Mouse (Mus musculus) embryonic facial prominence, embryonic 11.5 days (tissue): ENCODE data around the gene Gm43552. TPM values are rescaled to one million over a fixed set of nuclear protein-coding genes. Genes with fewer than 3 reads are reported as not detected.

Source experiments
- polyA plus RNA-seq: library from polyadenylated mRNA; unstranded; fragments of >200 nt; fragmentation: Nextera tagmentation; extraction: Ambion mirVana; gene quantifications from 2 replicates; pipeline ENCODE4 v1.2.1, GENCODE M21; 2014

Gene Gm43552
- polyA plus RNA-seq, 1 experiment from 2014 or later, result not detected

Other genes with a start within 250 kb of the Gm43552 start
- gene Rfc1, start 157.2 kb downstream of the Gm43552 start, polyA plus RNA-seq, result 125 and 131 TPM in 2 replicates
- gene Klb, start 144.5 kb downstream of the Gm43552 start, polyA plus RNA-seq, result not detected in 2 replicates
- 1,036 and 1,093 TPM in 2 replicates for gene Rpl9, start 101.4 kb downstream of the Gm43552 start, polyA plus RNA-seq
- 70.4 and 70.6 TPM in 2 replicates for gene Lias, start 101.3 kb downstream of the Gm43552 start, polyA plus RNA-seq
- 104 and 112 TPM in 2 replicates for gene Ugdh, start 56.9 kb downstream of the Gm43552 start, polyA plus RNA-seq
- gene Smim14, start 44.4 kb upstream of the Gm43552 start, polyA plus RNA-seq, result 77.6 and 82.5 TPM in 2 replicates
- 164 and 170 TPM in 2 replicates for gene Ube2k, start 44.4 kb upstream of the Gm43552 start, polyA plus RNA-seq
- 110 and 129 TPM in 2 replicates for gene Pds5a, start 205.4 kb upstream of the Gm43552 start, polyA plus RNA-seq